Mouse (Mus musculus) layer of hippocampus, adult 8-10 months (tissue): ENCODE results near the gene Mcts2. TPM values are rescaled to one million over a fixed set of nuclear protein-coding genes. Genes with fewer than 3 reads are reported as not detected.
A peak's percentile ranks its signal among the peaks of the same experiment; 100 is the strongest.

ENCODE experiments used
- DNase-seq, 2 experiments: peaks; one replicate each; pipeline ENCODE4 v3.0.0; 2022; ENCODE audit warnings: low spot score in 2 of 2
- total RNA-seq, 4 experiments: library from RNA; stranded (reverse); gene quantifications; 2 replicates each; pipeline ENCODE4 v1.2.4; 2022

Gene Mcts2
- total RNA-seq, 4 experiments from 2014 or later: 17.7 to 21.8 (median 19.0) TPM

DNA sequence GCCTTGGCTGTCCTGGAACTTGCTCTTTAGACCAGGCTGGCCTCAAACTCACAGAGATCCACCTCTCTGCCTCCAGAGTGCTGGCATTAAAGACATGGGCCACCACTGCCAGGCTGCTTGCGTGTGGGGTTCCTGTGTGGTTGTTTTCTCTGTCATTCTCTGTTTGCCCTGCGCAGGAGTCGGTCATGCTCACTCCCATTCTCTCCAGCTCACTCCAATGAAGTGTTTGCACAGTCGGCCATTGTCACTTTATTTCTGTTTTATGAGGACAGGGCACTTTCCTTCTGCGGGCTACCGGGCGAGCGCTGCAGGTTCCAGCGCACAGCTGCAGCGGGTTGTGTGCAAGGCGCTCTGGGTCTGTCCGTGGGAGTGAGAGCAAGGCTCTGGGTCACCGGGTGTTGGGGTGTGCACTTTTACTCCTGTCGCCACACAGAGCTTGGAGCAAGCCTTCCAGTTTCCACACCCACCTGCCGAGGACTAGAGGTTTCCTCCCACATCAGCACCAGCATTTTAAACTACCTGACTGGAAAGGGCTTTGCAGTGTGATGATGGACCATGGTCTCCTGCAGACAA, 38.4 kb downstream of the Mcts2 start:
- DNase-seq: no peak

DNA sequence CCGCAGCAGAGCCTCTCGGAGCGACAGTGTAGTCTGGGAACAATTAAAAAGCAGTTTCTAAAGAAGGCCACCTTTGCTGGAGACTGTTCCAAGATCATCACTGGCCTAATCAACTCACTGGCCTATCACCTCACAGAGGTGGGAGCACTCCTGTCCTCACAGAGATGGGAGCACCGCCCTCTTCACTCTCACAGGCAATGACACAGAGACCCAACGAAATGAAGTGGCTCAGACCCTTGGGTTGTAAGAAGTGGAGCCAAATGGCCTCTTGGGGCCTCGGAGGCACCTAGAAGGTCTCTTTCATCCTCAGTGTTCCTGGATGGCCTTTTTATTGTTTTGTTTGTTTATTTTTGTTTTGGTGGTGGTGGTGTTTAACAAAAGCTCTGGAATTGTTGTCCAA, 39.4 kb downstream of the Mcts2 start:
- DNase-seq: no peak

DNA sequence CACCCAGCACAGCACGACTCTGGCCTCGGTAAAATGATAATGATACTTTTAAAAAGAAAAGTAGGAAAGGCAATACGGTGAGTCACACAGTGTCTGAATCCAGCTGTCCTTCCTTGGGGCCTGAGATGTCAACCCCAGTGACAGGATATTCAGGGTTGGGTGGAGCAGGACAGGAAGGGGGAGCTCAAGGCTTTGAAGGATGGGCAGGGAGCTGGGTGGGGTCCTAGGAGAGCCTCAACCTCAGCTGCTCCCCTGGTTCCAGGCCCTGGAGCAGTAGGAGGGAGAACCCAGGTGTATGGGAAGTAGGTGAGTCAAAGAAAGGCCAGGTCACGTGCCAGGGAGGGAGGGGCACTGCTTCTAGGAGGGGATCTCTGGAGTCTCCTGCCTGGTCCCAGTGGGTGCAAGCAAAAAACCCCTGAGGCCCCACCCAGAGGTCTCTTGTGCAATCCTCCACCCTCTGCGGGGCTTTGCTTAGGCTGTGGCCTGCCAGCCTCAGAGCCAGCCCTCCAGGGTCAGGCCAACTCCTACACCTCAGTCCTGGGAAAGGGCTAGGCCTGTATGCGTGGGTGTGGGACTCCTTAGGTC, 40.0 kb downstream of the Mcts2 start:
- DNase-seq: no peak

DNA sequence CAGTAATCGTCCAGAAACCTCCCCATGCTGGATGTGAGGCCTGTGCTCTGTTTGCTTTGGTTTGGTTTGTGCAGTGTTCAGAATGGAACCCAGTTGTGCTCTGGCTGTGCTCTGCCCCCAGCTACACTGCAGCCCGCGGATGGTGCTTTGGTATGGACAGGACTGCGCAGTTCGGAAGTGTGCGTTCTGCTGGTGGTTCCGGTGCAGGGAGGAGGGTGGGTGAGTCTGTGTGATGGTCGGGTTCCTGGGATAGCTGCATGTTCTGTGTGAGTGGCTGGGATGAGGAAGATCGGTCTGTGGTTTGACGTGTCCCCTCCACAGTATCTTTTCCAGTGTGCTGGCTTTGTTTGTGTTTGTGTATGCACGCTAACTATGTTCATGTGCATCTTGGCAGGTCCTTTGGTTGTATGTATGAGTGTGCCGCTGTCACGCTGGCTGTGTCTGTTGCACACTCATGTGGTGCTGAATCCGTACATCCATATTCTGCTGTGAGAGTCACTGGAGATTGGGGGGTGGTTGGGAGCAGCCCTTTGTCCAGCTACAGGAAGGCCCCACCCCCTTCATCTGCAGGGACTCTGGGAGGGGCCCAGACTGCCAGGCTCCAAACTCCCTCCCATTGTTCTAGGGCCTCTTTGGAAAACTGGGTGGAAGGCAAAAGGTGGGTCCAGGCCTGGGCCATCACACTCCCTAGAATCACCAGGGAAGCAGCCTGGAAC, 41.1 kb downstream of the Mcts2 start:
- DNase-seq: no peak

DNA sequence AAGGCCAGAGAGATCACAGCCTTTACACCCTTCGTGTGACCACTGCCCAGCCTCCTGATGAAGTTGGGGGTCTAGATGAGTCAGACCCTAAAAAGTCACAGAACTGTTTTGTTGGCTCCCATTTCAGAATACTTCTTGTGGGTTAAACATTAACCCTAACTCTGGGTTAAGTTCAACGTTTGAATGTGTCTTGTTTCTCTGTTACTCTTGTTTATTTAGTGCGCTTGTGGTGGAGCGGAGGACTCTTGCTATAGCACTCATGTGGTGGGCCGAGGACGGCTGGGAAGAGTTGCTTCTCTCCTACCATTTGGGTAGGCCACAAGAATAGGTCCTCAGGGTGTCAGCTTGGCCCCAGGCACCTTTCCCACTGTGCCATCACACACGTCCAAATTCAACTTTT, 41.8 kb downstream of the Mcts2 start:
- no peak for DNase-seq

DNA sequence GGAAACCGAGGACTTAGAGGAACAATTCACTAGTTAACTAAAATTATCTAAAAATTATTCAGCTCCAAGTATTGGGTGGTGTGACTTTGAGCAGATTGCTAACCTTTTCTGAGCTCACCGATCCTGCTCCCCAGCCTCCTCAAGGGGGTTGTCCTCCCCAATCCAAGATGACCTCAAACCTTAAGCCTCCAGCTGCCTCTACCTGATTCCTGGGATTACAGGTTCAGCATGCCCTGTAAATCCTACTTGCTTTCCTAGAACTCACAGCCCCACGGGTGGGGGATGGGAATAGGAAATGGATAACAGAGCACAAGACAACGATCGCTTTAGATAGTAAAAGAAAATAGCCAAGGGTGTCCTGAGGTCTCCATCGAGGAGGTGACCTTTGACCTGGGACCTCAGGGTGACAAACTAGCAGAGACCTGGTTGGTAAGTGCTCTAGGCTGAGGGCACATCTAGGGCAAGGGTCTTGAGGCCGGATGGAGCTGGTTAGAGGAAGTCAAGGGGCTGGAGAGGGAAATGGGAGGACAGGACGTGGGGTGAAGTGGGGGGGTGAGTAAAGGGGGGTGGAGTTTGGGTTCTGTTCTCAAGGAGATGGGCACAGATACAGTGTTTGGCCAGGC, 42.3 kb downstream of the Mcts2 start:
- no peak for DNase-seq

DNA sequence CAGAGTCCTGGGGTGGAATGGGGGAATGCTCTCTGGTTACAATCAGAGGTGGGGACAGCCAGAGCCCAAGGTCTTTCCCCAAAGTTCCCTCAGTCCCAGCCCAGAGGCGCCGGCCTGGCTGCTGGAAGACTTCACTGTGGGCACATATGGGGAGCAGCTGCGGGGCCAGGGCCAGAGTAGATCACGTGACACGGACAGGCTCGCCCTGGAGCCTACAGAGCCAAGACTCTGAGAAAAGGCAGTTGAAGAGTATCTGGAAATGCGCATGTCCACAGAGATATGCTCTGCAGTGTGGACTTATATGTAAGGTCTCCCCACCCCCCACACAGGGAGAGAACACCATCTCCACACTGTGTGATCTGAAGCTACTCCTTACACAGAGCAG, 42.8 kb downstream of the Mcts2 start:
- no peak for DNase-seq

DNA sequence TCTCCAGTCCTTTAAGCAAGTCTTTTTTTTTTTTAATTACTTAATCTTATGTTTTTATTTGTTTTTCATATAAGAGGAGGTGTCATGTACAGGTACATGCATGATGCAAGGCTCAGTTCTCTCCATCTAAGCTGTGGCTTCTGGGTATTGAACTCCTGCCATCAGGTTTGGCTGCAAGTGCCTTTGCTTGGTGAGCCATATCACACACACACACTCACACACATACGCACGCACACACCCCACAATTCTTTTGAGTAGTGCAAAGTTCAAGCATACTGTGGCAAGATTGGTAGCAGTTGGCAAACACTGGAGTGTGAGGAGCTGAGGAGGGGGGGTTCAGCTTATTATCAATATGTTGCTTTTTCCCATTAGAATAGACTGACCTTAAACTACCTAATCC, 46.4 kb downstream of the Mcts2 start:
- DNase-seq: no peak

DNA sequence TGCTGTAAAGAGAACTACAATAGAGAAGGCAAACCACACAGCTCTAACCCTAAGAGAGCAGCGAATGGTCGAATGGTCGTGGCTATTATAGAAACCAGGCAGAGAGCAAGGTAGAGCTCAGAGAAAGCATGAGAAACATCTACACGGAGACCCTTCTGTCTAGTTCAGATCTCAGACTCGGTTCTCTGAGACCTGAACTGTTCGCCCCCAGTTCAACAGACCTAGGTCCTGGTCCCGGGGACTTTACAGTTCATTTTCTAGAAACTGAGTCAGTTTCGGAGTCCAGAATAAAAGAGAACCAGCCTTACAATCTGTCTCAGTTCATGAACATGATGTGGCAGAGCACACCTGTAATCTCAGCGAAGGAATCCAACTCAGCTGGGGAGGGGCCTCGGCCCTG, 47.7 kb downstream of the Mcts2 start:
- no peak for DNase-seq

DNA sequence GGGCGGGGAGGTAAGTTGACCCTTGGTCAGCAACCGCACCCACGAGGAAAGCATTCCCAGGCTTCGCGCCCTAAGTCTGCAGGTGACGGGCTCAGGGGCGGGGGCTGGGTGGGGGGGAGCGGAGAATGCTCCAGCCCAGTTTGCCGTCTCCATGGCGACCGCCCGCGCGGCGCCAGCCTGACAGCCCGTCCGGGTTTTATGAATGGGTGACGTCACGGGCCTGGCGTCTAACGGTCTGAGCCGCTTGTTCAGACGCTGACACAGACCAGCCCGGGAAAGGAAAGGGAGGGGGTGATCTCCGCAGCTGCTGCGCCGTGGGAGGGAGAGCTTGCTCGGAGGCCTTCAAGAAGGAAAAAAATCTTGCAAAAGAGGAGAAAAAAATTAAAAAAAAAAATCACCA, 48.1 kb downstream of the Mcts2 start:
- DNase-seq: peak; percentile 91

DNA sequence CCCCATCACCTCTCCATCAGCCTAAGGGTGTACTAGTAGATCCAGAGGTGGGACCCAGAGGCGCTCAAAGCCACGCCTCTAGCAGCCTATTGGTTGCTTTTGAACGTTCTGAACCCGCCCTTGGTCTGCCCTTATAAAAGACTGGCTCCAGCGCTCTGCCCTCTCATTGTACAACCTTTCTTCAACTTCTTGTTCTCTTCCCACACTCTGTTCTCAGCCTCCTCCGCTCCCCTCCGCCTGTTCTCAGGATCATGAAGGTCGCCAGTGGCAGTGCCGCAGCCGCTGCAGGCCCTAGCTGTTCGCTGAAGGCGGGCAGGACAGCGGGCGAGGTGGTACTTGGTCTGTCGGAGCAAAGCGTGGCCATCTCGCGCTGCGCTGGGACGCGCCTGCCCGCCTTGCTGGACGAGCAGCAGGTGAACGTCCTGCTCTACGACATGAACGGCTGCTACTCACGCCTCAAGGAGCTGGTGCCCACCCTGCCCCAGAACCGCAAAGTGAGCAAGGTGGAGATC, 49.3 kb downstream of the Mcts2 start, which contains the start of gene Id1:
Id1 (plus strand) TSS at position 162 of the 512 bp plus-strand sequence.
- DNase-seq: peak; percentile 50 to 53

DNA sequence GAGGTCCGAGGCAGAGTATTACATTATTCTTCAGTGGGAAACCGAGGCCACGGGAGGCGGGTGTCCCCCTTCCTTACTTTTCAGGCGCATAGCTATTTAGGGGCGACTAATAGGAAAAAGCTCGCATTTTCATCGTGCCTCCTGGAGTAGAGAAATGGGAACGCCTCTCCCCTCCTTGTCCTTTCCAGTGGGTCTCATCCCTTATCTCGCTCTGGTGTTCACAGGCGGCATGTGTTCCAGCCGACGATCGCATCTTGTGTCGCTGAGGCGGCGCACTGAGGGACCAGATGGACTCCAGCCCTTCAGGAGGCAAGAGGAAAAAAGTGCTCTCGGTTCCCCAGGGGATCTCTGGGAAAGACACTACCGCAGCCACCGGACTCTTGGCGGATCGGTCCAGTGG, 49.9 kb downstream of the Mcts2 start:
- no peak for DNase-seq

Other genes starting within 250 kb of the Mcts2 start
- not detected for gene Defb23, start 222.4 kb upstream of the Mcts2 start, total RNA-seq
- under 1 TPM in 1 of 4 experiments, not detected in 3; 0.73 TPM for gene Defb20, start 210.0 kb upstream of the Mcts2 start, total RNA-seq
- gene Defb22, start 196.9 kb upstream of the Mcts2 start, total RNA-seq: not detected
- not detected for gene Defb26, start 175.3 kb upstream of the Mcts2 start, total RNA-seq
- not detected for gene Defb28, start 168.8 kb upstream of the Mcts2 start, total RNA-seq
- gene Defb29, start 146.9 kb upstream of the Mcts2 start, total RNA-seq: not detected
- not detected for gene Gm17416, start 117.7 kb upstream of the Mcts2 start, total RNA-seq
- gene Defb21, start 114.3 kb upstream of the Mcts2 start, total RNA-seq: not detected
- gene Defb19, start 106.7 kb upstream of the Mcts2 start, total RNA-seq: not detected
- gene Defb45, start 87.6 kb upstream of the Mcts2 start, total RNA-seq: not detected
- not detected for gene Defb36, start 82.7 kb upstream of the Mcts2 start, total RNA-seq
- not detected for gene Defb25, start 64.0 kb upstream of the Mcts2 start, total RNA-seq
- gene Rem1, start 60.1 kb upstream of the Mcts2 start, total RNA-seq: 1 to 10 TPM in 1 of 4 experiments, under 1 TPM in 3; 0.61 to 1.1 (median 0.72) TPM
- gene H13, start 17.6 kb upstream of the Mcts2 start, total RNA-seq: 10 to 100 TPM; 69.8 to 81.5 (median 78.5) TPM
- gene Id1, start 49.2 kb downstream of the Mcts2 start, total RNA-seq: 10 to 100 TPM; 18.1 to 24.9 (median 22.5) TPM
- gene Cox4i2, start 67.1 kb downstream of the Mcts2 start, total RNA-seq: 1 to 10 TPM in 3 of 4 experiments, under 1 TPM in 1; 0.92 to 2.4 (median 2.2) TPM
- gene Bcl2l1, start 144.7 kb downstream of the Mcts2 start, total RNA-seq: 100 to 1,000 TPM; 124 to 140 (median 132) TPM
- 1 to 10 TPM; 1.2 to 2.3 (median 1.7) TPM for gene Tpx2, start 160.9 kb downstream of the Mcts2 start, total RNA-seq
- not detected for gene Mylk2, start 224.3 kb downstream of the Mcts2 start, total RNA-seq
- gene Foxs1, start 246.2 kb downstream of the Mcts2 start, total RNA-seq: under 1 TPM; 0.50 to 0.96 (median 0.78) TPM